Mouse (Mus musculus): ENCODE results near the gene Ift27. TPM values are rescaled to one million over a fixed set of nuclear protein-coding genes. Genes with fewer than 3 reads are reported as not detected.

Gene Ift27
- polyA plus RNA-seq, 1 experiment from 2014 or later: 57.8 TPM

DNA sequence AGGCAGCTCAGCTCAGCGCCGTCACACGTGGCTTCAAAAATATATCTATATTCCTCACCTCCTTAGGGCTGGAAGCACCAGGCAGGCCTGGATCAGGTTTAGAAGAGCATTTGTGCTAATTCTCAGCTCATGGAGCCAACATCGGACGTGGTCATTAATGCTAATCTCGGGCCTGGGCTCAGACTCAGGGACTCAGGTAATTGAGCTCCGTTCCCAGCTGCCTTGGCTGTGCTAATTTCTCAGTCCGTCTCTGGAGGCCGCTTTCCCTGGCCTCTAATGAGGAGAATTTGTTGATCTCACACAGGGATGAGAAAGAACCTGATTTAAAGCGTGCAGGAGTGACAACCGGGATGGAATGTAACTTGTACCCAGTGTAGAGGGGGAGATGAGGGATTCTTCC is 9.4 kb downstream of the Ift27 start:
- H3K36me3 ChIP-seq (ENCODE audit: control insufficient read depth, insufficient read depth, low read length): no peaks in the 10 kb centered on the region
- no peak overlapping the region for H3K4me3 ChIP-seq (ENCODE audit: low read depth, low read length)
- no peak overlapping the region for H3K9ac ChIP-seq (ENCODE audit: low read depth, low read length)
- H3K4me1 ChIP-seq (replicated peaks; ENCODE audit: control insufficient read depth, insufficient read depth, low read length): no peaks in the 10 kb centered on the region
- H3K27ac ChIP-seq (ENCODE audit: low read depth, low read length): no peak overlapping the region
- WGBS: 90% methylated on average over 11 of the region's 11 CpGs
- H3K9me3 ChIP-seq (ENCODE audit: control insufficient read depth, low read length): no peaks in the 10 kb centered on the region
- DNase-seq (ENCODE audit: low spot score) (no peak), ATAC-seq (replicated peaks; ENCODE audit: low FRiP score) (no peak)
- no peaks in the 10 kb centered on the region for H3K27me3 ChIP-seq (replicated peaks; ENCODE audit: control insufficient read depth, insufficient read depth, low read length)
- H3K4me2 ChIP-seq: no peak overlapping the region

DNA sequence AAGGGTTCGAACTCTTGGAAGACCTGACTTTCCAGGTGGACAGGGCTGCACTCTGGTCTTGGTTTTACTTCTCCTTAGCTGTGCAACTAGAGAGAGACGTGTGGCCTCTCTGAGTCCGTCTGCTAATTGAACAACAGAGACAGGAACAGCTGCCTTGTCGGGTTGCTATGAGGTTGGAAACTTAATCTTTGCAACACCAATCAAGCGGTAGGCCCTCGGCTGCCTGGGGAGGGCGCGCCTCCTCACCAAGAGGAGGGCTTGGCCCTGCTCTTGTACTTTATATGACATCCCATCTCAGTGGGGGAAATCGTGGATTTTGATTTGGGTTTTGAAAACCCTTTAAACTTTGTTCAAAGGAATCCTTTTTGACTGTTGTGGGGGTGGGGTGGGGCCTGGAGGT is 12.0 kb downstream of the Ift27 start:
- no peak for DNase-seq (ENCODE audit: low spot score)
- Histone ChIP-seq H3K4me3 (ENCODE audit: low read depth, low read length) (no peak overlapping the region), H3K4me2 (no peak overlapping the region), H3K36me3 (ENCODE audit: control insufficient read depth, insufficient read depth, low read length) (no peaks in the 10 kb centered on the region), H3K4me1 (replicated peaks; ENCODE audit: control insufficient read depth, insufficient read depth, low read length) (no peaks in the 10 kb centered on the region), H3K27me3 (replicated peaks; ENCODE audit: control insufficient read depth, insufficient read depth, low read length) (no peaks in the 10 kb centered on the region), H3K27ac (ENCODE audit: low read depth, low read length) (no peak overlapping the region), H3K9me3 (ENCODE audit: control insufficient read depth, low read length) (no peaks in the 10 kb centered on the region), H3K9ac (ENCODE audit: low read depth, low read length) (no peak overlapping the region)
- WGBS: 83% methylated on average over 9 of the region's 9 CpGs
- no peak for ATAC-seq (replicated peaks; ENCODE audit: low FRiP score)

DNA sequence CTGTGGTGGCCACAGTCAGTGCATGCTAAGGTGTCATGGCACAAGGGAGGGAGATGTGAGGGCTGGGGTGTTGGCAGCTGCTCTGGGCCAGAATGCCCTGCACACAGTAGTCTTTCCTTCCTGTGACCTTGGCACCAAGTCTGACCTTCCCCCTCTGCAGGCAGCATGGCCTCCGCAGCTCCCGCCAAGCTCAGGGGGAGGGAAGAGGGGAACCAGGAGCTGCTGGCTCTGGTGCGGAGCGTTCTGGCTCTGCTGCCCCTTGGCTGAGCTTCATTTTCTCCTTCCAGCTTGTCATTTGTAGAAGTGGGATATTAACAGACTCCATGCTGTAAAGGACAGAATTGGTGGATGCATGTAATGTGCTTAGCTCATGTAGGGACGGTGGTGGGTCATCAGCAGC is 15.6 kb downstream of the Ift27 start:
- H3K9me3 ChIP-seq (ENCODE audit: control insufficient read depth, low read length): no peaks in the 10 kb centered on the region
- no peaks in the 10 kb centered on the region for H3K27me3 ChIP-seq (replicated peaks; ENCODE audit: control insufficient read depth, insufficient read depth, low read length)
- DNase-seq (ENCODE audit: low spot score) (no peak), ATAC-seq (replicated peaks; ENCODE audit: low FRiP score) (no peak)
- no peaks in the 10 kb centered on the region for H3K4me1 ChIP-seq (replicated peaks; ENCODE audit: control insufficient read depth, insufficient read depth, low read length)
- no peak overlapping the region for H3K9ac ChIP-seq (ENCODE audit: low read depth, low read length)
- no peak overlapping the region for H3K27ac ChIP-seq (ENCODE audit: low read depth, low read length)
- H3K4me2 ChIP-seq: no peak overlapping the region
- H3K4me3 ChIP-seq (ENCODE audit: low read depth, low read length): no peak overlapping the region
- no peaks in the 10 kb centered on the region for H3K36me3 ChIP-seq (ENCODE audit: control insufficient read depth, insufficient read depth, low read length)
- 75% methylated on average over 3 of the region's 5 CpGs for WGBS

GRCm38 (mm10) chr15:78157824-78158223 is 16.1 kb downstream of the Ift27 start:
- Histone ChIP-seq H3K36me3 (ENCODE audit: control insufficient read depth, insufficient read depth, low read length) (no peaks in the 10 kb centered on the region), H3K4me3 (ENCODE audit: low read depth, low read length) (no peak overlapping the region), H3K9ac (ENCODE audit: low read depth, low read length) (no peak overlapping the region), H3K4me1 (replicated peaks; ENCODE audit: control insufficient read depth, insufficient read depth, low read length) (no peaks in the 10 kb centered on the region), H3K27me3 (replicated peaks; ENCODE audit: control insufficient read depth, insufficient read depth, low read length) (no peaks in the 10 kb centered on the region), H3K9me3 (ENCODE audit: control insufficient read depth, low read length) (no peaks in the 10 kb centered on the region), H3K4me2 (no peak overlapping the region), H3K27ac (ENCODE audit: low read depth, low read length) (no peak overlapping the region)
- DNase-seq (ENCODE audit: low spot score): no peak
- ATAC-seq (replicated peaks; ENCODE audit: low FRiP score): no peak
- WGBS: 80% methylated on average over 4 of the region's 4 CpGs

DNA sequence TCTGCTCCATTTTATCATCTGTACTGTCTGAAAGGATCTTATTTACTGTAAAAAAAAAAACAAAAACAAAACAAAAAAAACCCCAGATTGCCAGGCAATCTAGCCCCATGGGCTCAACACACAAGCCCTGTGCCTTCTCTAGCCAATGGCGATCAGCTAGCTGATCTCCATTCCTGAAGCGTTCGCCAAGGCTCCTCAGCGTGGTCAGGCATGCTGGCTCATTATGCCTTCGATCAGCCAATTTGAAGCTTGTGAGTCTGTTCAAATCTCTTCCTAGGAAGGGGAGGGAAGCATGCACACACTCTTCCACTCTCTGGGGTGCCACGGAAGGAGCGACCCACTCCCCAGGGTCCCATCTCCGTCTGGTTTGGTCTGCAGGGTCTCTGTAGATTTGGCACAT is 16.6 kb downstream of the Ift27 start:
- no peak overlapping the region for H3K4me2 ChIP-seq
- no peak overlapping the region for H3K4me3 ChIP-seq (ENCODE audit: low read depth, low read length)
- H3K27ac ChIP-seq (ENCODE audit: low read depth, low read length): no peak overlapping the region
- no peaks in the 10 kb centered on the region for H3K36me3 ChIP-seq (ENCODE audit: control insufficient read depth, insufficient read depth, low read length)
- no peak for ATAC-seq (replicated peaks; ENCODE audit: low FRiP score)
- no peaks in the 10 kb centered on the region for H3K9me3 ChIP-seq (ENCODE audit: control insufficient read depth, low read length)
- DNase-seq (ENCODE audit: low spot score): no peak
- no peak overlapping the region for H3K9ac ChIP-seq (ENCODE audit: low read depth, low read length)
- H3K27me3 ChIP-seq (replicated peaks; ENCODE audit: control insufficient read depth, insufficient read depth, low read length): no peaks in the 10 kb centered on the region
- H3K4me1 ChIP-seq (replicated peaks; ENCODE audit: control insufficient read depth, insufficient read depth, low read length): no peaks in the 10 kb centered on the region
- WGBS: 74% methylated on average over 8 of the region's 8 CpGs

DNA sequence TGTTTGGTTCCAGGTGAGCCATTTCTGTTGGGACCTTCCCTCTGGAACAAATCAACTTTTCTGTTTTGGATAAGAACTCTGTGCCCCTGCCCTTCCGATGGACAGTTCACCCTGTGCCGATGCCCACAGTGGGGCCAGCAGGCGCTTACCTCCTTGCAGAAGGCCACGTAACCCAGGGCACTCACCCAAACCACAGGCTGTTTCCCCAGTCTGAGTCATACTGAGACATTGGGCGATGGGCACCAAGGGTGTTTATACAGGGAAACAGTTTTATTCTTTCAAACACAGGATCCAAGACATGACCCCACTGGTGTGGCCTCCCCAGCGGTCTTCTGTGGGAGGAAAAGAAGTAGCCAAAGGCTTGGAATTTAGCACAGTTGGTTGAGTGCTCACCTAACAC is 18.5 kb downstream of the Ift27 start:
- no peaks in the 10 kb centered on the region for H3K9me3 ChIP-seq (ENCODE audit: control insufficient read depth, low read length)
- no peak for ATAC-seq (replicated peaks; ENCODE audit: low FRiP score)
- H3K4me2 ChIP-seq: no peak overlapping the region
- H3K4me1 ChIP-seq (replicated peaks; ENCODE audit: control insufficient read depth, insufficient read depth, low read length): no peaks in the 10 kb centered on the region
- WGBS: 84% methylated on average over 6 of the region's 6 CpGs
- no peaks in the 10 kb centered on the region for H3K36me3 ChIP-seq (ENCODE audit: control insufficient read depth, insufficient read depth, low read length)
- no peak for DNase-seq (ENCODE audit: low spot score)
- no peaks in the 10 kb centered on the region for H3K27me3 ChIP-seq (replicated peaks; ENCODE audit: control insufficient read depth, insufficient read depth, low read length)
- no peak overlapping the region for H3K9ac ChIP-seq (ENCODE audit: low read depth, low read length)
- H3K4me3 ChIP-seq (ENCODE audit: low read depth, low read length): no peak overlapping the region
- H3K27ac ChIP-seq (ENCODE audit: low read depth, low read length): no peak overlapping the region

DNA sequence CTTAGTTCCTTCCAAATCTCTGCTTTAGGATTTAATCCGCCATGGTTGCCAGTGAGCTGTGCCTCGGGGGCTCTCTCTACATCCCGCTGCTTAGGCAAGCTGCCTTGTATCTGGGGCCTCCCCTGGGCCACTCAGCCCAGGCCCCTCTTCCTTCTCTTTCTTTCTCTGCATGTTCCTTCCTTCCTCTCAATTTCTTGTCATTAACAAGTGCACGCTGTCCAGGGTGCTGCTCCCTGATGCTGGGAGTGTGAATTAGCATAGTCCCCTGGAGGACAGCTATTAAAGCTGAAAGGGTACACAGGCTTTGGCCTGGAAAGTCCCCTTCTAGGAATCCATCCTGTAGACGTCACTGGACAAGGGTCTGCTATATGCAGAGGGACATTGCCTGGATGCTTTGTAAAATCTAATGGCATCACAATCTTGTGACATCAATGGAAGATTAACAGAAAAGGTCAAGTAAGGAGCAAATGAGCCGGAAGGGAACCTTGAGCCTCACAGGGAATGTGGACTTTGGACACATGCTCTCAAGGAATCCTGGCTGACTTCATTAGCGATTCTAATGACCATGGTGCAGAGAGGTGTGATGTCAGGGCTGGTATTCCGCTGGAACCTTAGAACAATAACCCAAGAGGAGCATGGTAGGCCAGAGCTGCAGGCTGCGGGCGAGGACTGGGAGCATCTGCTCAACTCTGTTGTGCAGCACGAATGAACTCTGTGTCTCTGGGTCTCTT is 20.7 kb downstream of the Ift27 start:
- ATAC-seq (replicated peaks; ENCODE audit: low FRiP score) (no peak), DNase-seq (ENCODE audit: low spot score) (no peak)
- no peak overlapping the region for H3K4me2 ChIP-seq
- H3K9ac ChIP-seq (ENCODE audit: low read depth, low read length): no peak overlapping the region
- H3K4me1 ChIP-seq (replicated peaks; ENCODE audit: control insufficient read depth, insufficient read depth, low read length): no peaks in the 10 kb centered on the region
- no peaks in the 10 kb centered on the region for H3K36me3 ChIP-seq (ENCODE audit: control insufficient read depth, insufficient read depth, low read length)
- 52% methylated on average over 11 of the region's 11 CpGs for WGBS
- no peak overlapping the region for H3K4me3 ChIP-seq (ENCODE audit: low read depth, low read length)
- no peaks in the 10 kb centered on the region for H3K9me3 ChIP-seq (ENCODE audit: control insufficient read depth, low read length)
- no peak overlapping the region for H3K27ac ChIP-seq (ENCODE audit: low read depth, low read length)
- no peaks in the 10 kb centered on the region for H3K27me3 ChIP-seq (replicated peaks; ENCODE audit: control insufficient read depth, insufficient read depth, low read length)

- Histone ChIP-seq H3K9ac (ENCODE audit: low read depth, low read length) (no peak overlapping the region), H3K4me2 (no peak overlapping the region), H3K4me1 (replicated peaks; ENCODE audit: control insufficient read depth, insufficient read depth, low read length) (no peaks in the 10 kb centered on the region), H3K27ac (ENCODE audit: low read depth, low read length) (no peak overlapping the region), H3K9me3 (ENCODE audit: control insufficient read depth, low read length) (no peaks in the 10 kb centered on the region), H3K4me3 (ENCODE audit: low read depth, low read length) (no peak overlapping the region), H3K36me3 (ENCODE audit: control insufficient read depth, insufficient read depth, low read length) (no peaks in the 10 kb centered on the region), H3K27me3 (replicated peaks; ENCODE audit: control insufficient read depth, insufficient read depth, low read length) (no peaks in the 10 kb centered on the region)
- ATAC-seq (replicated peaks; ENCODE audit: low FRiP score): no peak
- no peak for DNase-seq (ENCODE audit: low spot score)
- 67% methylated on average over 7 of the region's 7 CpGs for WGBS
Observed at GRCm38 (mm10) chr15:78148565-78148964, 25.3 kb downstream of the Ift27 start.

- 82% methylated on average over 8 of the region's 8 CpGs for WGBS
- Histone ChIP-seq H3K27me3 (replicated peaks; ENCODE audit: control insufficient read depth, insufficient read depth, low read length) (no peaks in the 10 kb centered on the region), H3K4me2 (no peak overlapping the region), H3K4me1 (replicated peaks; ENCODE audit: control insufficient read depth, insufficient read depth, low read length) (no peaks in the 10 kb centered on the region), H3K36me3 (ENCODE audit: control insufficient read depth, insufficient read depth, low read length) (no peaks in the 10 kb centered on the region), H3K9ac (ENCODE audit: low read depth, low read length) (no peak overlapping the region), H3K9me3 (ENCODE audit: control insufficient read depth, low read length) (no peaks in the 10 kb centered on the region), H3K4me3 (ENCODE audit: low read depth, low read length) (no peak overlapping the region), H3K27ac (ENCODE audit: low read depth, low read length) (no peak overlapping the region)
- DNase-seq (ENCODE audit: low spot score) (no peak), ATAC-seq (replicated peaks; ENCODE audit: low FRiP score) (no peak)
Observed at GRCm38 (mm10) chr15:78140226-78140625, 33.7 kb downstream of the Ift27 start.
